ENCODE assay signal across 14 mouse cellular contexts in the genomic region with DNA sequence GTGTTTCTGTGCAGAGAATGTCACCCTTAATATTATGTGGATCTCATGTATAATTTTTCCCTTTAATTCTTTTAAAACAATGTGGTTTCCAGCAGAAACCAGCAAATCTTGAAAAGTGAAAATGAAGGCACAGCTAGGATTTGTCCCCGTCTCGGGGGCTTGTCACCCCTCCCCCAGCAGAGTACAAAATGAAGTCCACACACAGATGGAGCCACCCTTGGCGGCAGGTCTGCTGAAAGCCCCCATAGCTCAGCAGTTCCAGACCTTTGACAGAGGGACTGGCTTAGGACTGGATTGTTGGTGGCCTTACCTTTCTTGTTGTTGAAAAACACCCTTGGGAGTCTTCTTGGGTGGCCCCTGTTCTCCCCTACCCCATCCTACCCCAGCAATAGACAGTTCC. TPM values are rescaled to one million over a fixed set of nuclear protein-coding genes. Genes with fewer than 3 reads are reported as not detected.
DNase-seq lines count a peak whose midpoint lies in the region; ATAC-seq and TF ChIP-seq lines count a peak whose summit lies in the region.
"Had no signal": no experiment of that assay in that cellular context is flagged by ENCODE, and none has a peak within 500 bp of the region (broad histone marks: within the 10 kb centered on the region; RNA-seq: fewer than 3 reads in every experiment).

No protein-coding gene starts in this region.

- H3K9ac ChIP-seq in heart, embryonic 12.5 days, result 0 out of 2 replicates have a peak overlapping the region, but pooled peaks have one; percentile 7
- peak overlapping the region; percentile 1; the same call in 1 of the 2 replicates for H3K9ac ChIP-seq in lung, embryonic 16.5 days (ENCODE audit: low read length)
- H3K9ac ChIP-seq in stomach, postnatal 0 days (ENCODE audit: low read length), result no peak overlapping the region
- H3K9ac ChIP-seq: liver, postnatal 0 days had no signal

- peaks cover 94% of the 10 kb centered on the region for H3K4me1 ChIP-seq in heart, embryonic 12.5 days (replicated peaks)
- H3K4me1 ChIP-seq in lung, embryonic 16.5 days (replicated peaks; ENCODE audit: control insufficient read depth, insufficient read depth, low read length), result peaks cover 83% of the 10 kb centered on the region
- peaks cover 99% of the 10 kb centered on the region for H3K4me1 ChIP-seq in midbrain, embryonic 10.5 days
- peaks cover 47% of the 10 kb centered on the region for H3K4me1 ChIP-seq in stomach, postnatal 0 days (replicated peaks; ENCODE audit: control insufficient read depth, insufficient read depth)

- intact Hi-C loops in gastrocnemius, postnatal 14 days (cut with DNase I; ENCODE audit: low total_unique reads), result no loop called here

- H3K4me3 ChIP-seq in heart, embryonic 12.5 days, result no peak overlapping the region
- H3K4me3 ChIP-seq in lung, embryonic 16.5 days (ENCODE audit: low read length), result no peak overlapping the region
- H3K4me3 ChIP-seq in midbrain, embryonic 10.5 days, result peak overlapping the region; percentile 22; the same call in 1 of the 2 replicates
- H3K4me3 ChIP-seq in stomach, postnatal 0 days (ENCODE audit: low read depth, low read length), result no peak overlapping the region

- TF ChIP-seq CTCF in stomach, postnatal 0 days (IDR thresholded peaks at IDR 0.05; ENCODE audit: low read depth), result no peak

- ATAC-seq in heart, embryonic 12.5 days (ENCODE audit: insufficient number of reproducible peaks, low FRiP score), result no peak
- no peak for ATAC-seq in lung, embryonic 16.5 days (ENCODE audit: low read depth)
- ATAC-seq in stomach, postnatal 0 days (ENCODE audit: low FRiP score, low TSS enrichment), result no peak
- ATAC-seq: activated CD4-positive, CD25-positive, alpha-beta regulatory T cell, adult 4 months; inflammation-experienced regulatory T-cells, adult 6 months; liver, postnatal 0 days had no signal

- 49% methylated on average over 3 of the region's 3 CpGs for WGBS in heart, embryonic 12.5 days
- WGBS in lung, embryonic 16.5 days, result 19% methylated on average over 3 of the region's 3 CpGs
- 12% methylated on average over 3 of the region's 3 CpGs for WGBS in midbrain, embryonic 10.5 days
- 22% methylated on average over 3 of the region's 3 CpGs for WGBS in stomach, postnatal 0 days

- no peak overlapping the region for H3K27ac ChIP-seq in heart, embryonic 12.5 days (ENCODE audit: poor library complexity, severe bottlenecking)
- peak overlapping the region; percentile 96 for H3K27ac ChIP-seq in lung, embryonic 16.5 days (ENCODE audit: low read length)
- peak overlapping the region; percentile 71 for H3K27ac ChIP-seq in midbrain, embryonic 10.5 days (replicated peaks)
- peak overlapping the region; percentile 90 for H3K27ac ChIP-seq in stomach, postnatal 0 days (replicated peaks)

- H3K9me3 ChIP-seq in heart, embryonic 12.5 days (replicated peaks), result no peaks in the 10 kb centered on the region
- no peaks in the 10 kb centered on the region for H3K9me3 ChIP-seq in lung, embryonic 16.5 days (ENCODE audit: control insufficient read depth, low read length)
- no peaks in the 10 kb centered on the region for H3K9me3 ChIP-seq in midbrain, embryonic 10.5 days (replicated peaks)
- no peaks in the 10 kb centered on the region for H3K9me3 ChIP-seq in stomach, postnatal 0 days (ENCODE audit: control insufficient read depth, low read length)

- no peaks in the 10 kb centered on the region for H3K27me3 ChIP-seq in heart, embryonic 12.5 days (replicated peaks)
- H3K27me3 ChIP-seq in lung, embryonic 16.5 days (ENCODE audit: control insufficient read depth, insufficient read depth, low read depth, low read length), result no peaks in the 10 kb centered on the region
- no peaks in the 10 kb centered on the region for H3K27me3 ChIP-seq in midbrain, embryonic 10.5 days (ENCODE audit: low read depth, poor library complexity, severe bottlenecking)
- no peaks in the 10 kb centered on the region for H3K27me3 ChIP-seq in stomach, postnatal 0 days (ENCODE audit: control insufficient read depth, insufficient read depth, low read length)

- TF ChIP-seq EP300 in stomach, postnatal 0 days (optimal IDR thresholded peaks at IDR 0.05), result no peak

- H3K4me2 ChIP-seq in heart, embryonic 12.5 days, result no peak overlapping the region
- no peak overlapping the region for H3K4me2 ChIP-seq in lung, embryonic 16.5 days (ENCODE audit: low read depth, low read length)
- H3K4me2 ChIP-seq in stomach, postnatal 0 days (replicated peaks; ENCODE audit: low read depth), result 0 out of 2 replicates have a peak overlapping the region, but pooled peaks have one; percentile 15
- H3K4me2 ChIP-seq: heart, embryonic 11.5 days had no signal

- DNase-seq in heart, adult 11 months, result no peak
- DNase-seq in lung, adult 18-20 months, result no peak
- no peak for DNase-seq in midbrain, embryonic 10.5 days (ENCODE audit: low spot score)
- DNase-seq in stomach, postnatal 0 days (ENCODE audit: low spot score), result no peak
- no peak for DNase-seq in urinary bladder, postnatal 10 days (ENCODE audit: low spot score)
- no peak for DNase-seq in gastrocnemius, postnatal 14 days
- DNase-seq: cerebellum, adult 18-20 months; liver, postnatal 0 days; thymus, postnatal 25 days had no signal

- H3K36me3 ChIP-seq in heart, embryonic 12.5 days, result peaks cover 27% of the 10 kb centered on the region
- peaks cover 9% of the 10 kb centered on the region for H3K36me3 ChIP-seq in lung, embryonic 16.5 days (ENCODE audit: control insufficient read depth, insufficient read depth, low read length)
- peaks cover 72% of the 10 kb centered on the region for H3K36me3 ChIP-seq in midbrain, embryonic 10.5 days
- H3K36me3 ChIP-seq in stomach, postnatal 0 days (ENCODE audit: control insufficient read depth, insufficient read depth, low read length), result peaks cover 2% of the 10 kb centered on the region; the same call in 1 of the 2 replicates

RNA-seq across cellular contexts. Expression of a gene that starts 20.1 kb away (rescaled TPM):
- 24.1 and 24.2 TPM in 2 replicates for polyA plus RNA-seq in heart, embryonic 12.5 days (2016; fragmentation: Nextera tagmentation; extraction: Ambion mirVana)
- polyA plus RNA-seq in lung, embryonic 16.5 days (2015; fragmentation: Nextera tagmentation; extraction: Ambion mirVana), result 22.4 and 24.9 TPM in 2 replicates
- 24.6 and 27.8 TPM in 2 replicates for polyA plus RNA-seq in midbrain, embryonic 10.5 days (2016; fragmentation: Nextera tagmentation; extraction: Ambion mirVana)
- polyA plus RNA-seq in stomach, postnatal 0 days (2015; fragmentation: Nextera tagmentation; extraction: Ambion mirVana), result 15.1 and 16.4 TPM in 2 replicates
- 10 to 100 TPM; 20.1 to 23.1 TPM for total RNA-seq in gastrocnemius, postnatal 14 days (2021)
